Mouse (Mus musculus): ENCODE results near the gene Entpd2. TPM values are rescaled to one million over a fixed set of nuclear protein-coding genes. Genes with fewer than 3 reads are reported as not detected.

Entpd2 gene
- polyA plus RNA-seq, 1 experiment from 2014 or later, result 1.6 TPM

- no peaks in the 10 kb centered on the region for H3K36me3 ChIP-seq (ENCODE audit: control insufficient read depth, insufficient read depth, low read length)
- 0 out of 2 replicates have a peak, but pooled peaks cover 4% of the 10 kb centered on the region for H3K4me1 ChIP-seq (ENCODE audit: control insufficient read depth, insufficient read depth, low read length)
- no peak overlapping the region for H3K9ac ChIP-seq (replicated peaks; ENCODE audit: low read depth, low read length)
- no peaks in the 10 kb centered on the region for H3K9me3 ChIP-seq (ENCODE audit: control insufficient read depth, low read length)
- peaks cover 17% of the 10 kb centered on the region for H3K27me3 ChIP-seq (ENCODE audit: control insufficient read depth, insufficient read depth, low read length)
- ATAC-seq (ENCODE audit: low read depth), result no peak
- H3K4me2 ChIP-seq (ENCODE audit: low read depth, low read length), result no peak overlapping the region
- H3K27ac ChIP-seq (ENCODE audit: low read depth, low read length), result no peak overlapping the region
- no peak overlapping the region for H3K4me3 ChIP-seq (ENCODE audit: low read depth, low read length)
- 72% methylated on average over 13 of the region's 13 CpGs for WGBS
Measured at GRCm38 (mm10) chr2:25363478-25364178, 32.0 kb upstream of the Entpd2 start.

- Histone ChIP-seq H3K4me1 (ENCODE audit: control insufficient read depth, insufficient read depth, low read length) (0 out of 2 replicates have a peak, but pooled peaks cover 4% of the 10 kb centered on the region), H3K27me3 (ENCODE audit: control insufficient read depth, insufficient read depth, low read length) (peaks cover 17% of the 10 kb centered on the region), H3K4me2 (ENCODE audit: low read depth, low read length) (peak overlapping the region; percentile 99; the same call in 1 of the 2 replicates), H3K9me3 (ENCODE audit: control insufficient read depth, low read length) (no peaks in the 10 kb centered on the region), H3K27ac (ENCODE audit: low read depth, low read length) (no peak overlapping the region), H3K36me3 (ENCODE audit: control insufficient read depth, insufficient read depth, low read length) (no peaks in the 10 kb centered on the region), H3K4me3 (ENCODE audit: low read depth, low read length) (no peak overlapping the region), H3K9ac (replicated peaks; ENCODE audit: low read depth, low read length) (no peak overlapping the region)
- no peak for ATAC-seq (ENCODE audit: low read depth)
- 87% methylated on average over 4 of the region's 4 CpGs for WGBS
Measured at GRCm38 (mm10) chr2:25364313-25364712, 31.4 kb upstream of the Entpd2 start.

- peaks cover 17% of the 10 kb centered on the region for H3K27me3 ChIP-seq (ENCODE audit: control insufficient read depth, insufficient read depth, low read length)
- H3K4me1 ChIP-seq (ENCODE audit: control insufficient read depth, insufficient read depth, low read length), result 0 out of 2 replicates have a peak, but pooled peaks cover 4% of the 10 kb centered on the region
- H3K9me3 ChIP-seq (ENCODE audit: control insufficient read depth, low read length), result no peaks in the 10 kb centered on the region
- H3K27ac ChIP-seq (ENCODE audit: low read depth, low read length), result no peak overlapping the region
- peak overlapping the region; percentile 99 for H3K4me2 ChIP-seq (ENCODE audit: low read depth, low read length)
- H3K4me3 ChIP-seq (ENCODE audit: low read depth, low read length), result peak overlapping the region; percentile 47
- 0 out of 2 replicates have a peak, but pooled peaks have one; percentile 22 for ATAC-seq (ENCODE audit: low read depth)
- peak overlapping the region; percentile 63; the same call in 1 of the 2 replicates for H3K9ac ChIP-seq (replicated peaks; ENCODE audit: low read depth, low read length)
- H3K36me3 ChIP-seq (ENCODE audit: control insufficient read depth, insufficient read depth, low read length), result no peaks in the 10 kb centered on the region
- 36% methylated on average over 9 of the region's 9 CpGs for WGBS
Measured at GRCm38 (mm10) chr2:25364761-25365090, 30.9 kb upstream of the Entpd2 start.

- Histone ChIP-seq H3K4me2 (ENCODE audit: low read depth, low read length) (peak within 1 kb of the TSS; percentile 99), H3K27me3 (ENCODE audit: control insufficient read depth, insufficient read depth, low read length) (peaks cover 17% of the 10 kb centered on the region), H3K9me3 (ENCODE audit: control insufficient read depth, low read length) (no peaks in the 10 kb centered on the region), H3K4me3 (ENCODE audit: low read depth, low read length) (peak within 1 kb of the TSS; percentile 47), H3K27ac (ENCODE audit: low read depth, low read length) (no peak within 1 kb of the TSS), H3K9ac (replicated peaks; ENCODE audit: low read depth, low read length) (peak within 1 kb of the TSS; percentile 63), H3K36me3 (ENCODE audit: control insufficient read depth, insufficient read depth, low read length) (no peaks in the 10 kb centered on the region), H3K4me1 (ENCODE audit: control insufficient read depth, insufficient read depth, low read length) (0 out of 2 replicates have a peak, but pooled peaks cover 4% of the 10 kb centered on the region)
- peak; percentile 83 for ATAC-seq (ENCODE audit: low read depth)
- WGBS, result under 1% methylated on average over 54 of the region's 54 CpGs
Measured at GRCm38 (mm10) chr2:25365091-25365761, 30.4 kb upstream of the Entpd2 start, which contains the start of gene Uap1l1. TSS of gene Uap1l1 (minus strand) at chr2:25365682.

- Histone ChIP-seq H3K27ac (ENCODE audit: low read depth, low read length) (no peak overlapping the region), H3K4me3 (ENCODE audit: low read depth, low read length) (no peak overlapping the region), H3K36me3 (ENCODE audit: control insufficient read depth, insufficient read depth, low read length) (no peaks in the 10 kb centered on the region), H3K4me1 (ENCODE audit: control insufficient read depth, insufficient read depth, low read length) (peaks cover 11% of the 10 kb centered on the region; the same call in 1 of the 2 replicates), H3K4me2 (ENCODE audit: low read depth, low read length) (no peak overlapping the region), H3K9me3 (ENCODE audit: control insufficient read depth, low read length) (no peaks in the 10 kb centered on the region), H3K9ac (replicated peaks; ENCODE audit: low read depth, low read length) (no peak overlapping the region), H3K27me3 (ENCODE audit: control insufficient read depth, insufficient read depth, low read length) (peaks cover 10% of the 10 kb centered on the region)
- 89% methylated on average over 3 of the region's 3 CpGs for WGBS
- no peak for ATAC-seq (ENCODE audit: low read depth)
Measured at GRCm38 (mm10) chr2:25369996-25370395, 25.7 kb upstream of the Entpd2 start.

GRCm38 (mm10) chr2:25371764-25372643 is 23.7 kb upstream of the Entpd2 start, which contains the start of gene Sapcd2:
TSS of gene Sapcd2 (plus strand) at chr2:25372321.
- Histone ChIP-seq H3K27me3 (ENCODE audit: control insufficient read depth, insufficient read depth, low read length) (0 out of 2 replicates have a peak, but pooled peaks cover 3% of the 10 kb centered on the region), H3K4me2 (ENCODE audit: low read depth, low read length) (peak within 1 kb of the TSS; percentile 96), H3K4me3 (ENCODE audit: low read depth, low read length) (peak within 1 kb of the TSS; percentile 56), H3K4me1 (ENCODE audit: control insufficient read depth, insufficient read depth, low read length) (peaks cover 8% of the 10 kb centered on the region; the same call in 1 of the 2 replicates), H3K27ac (ENCODE audit: low read depth, low read length) (peak within 1 kb of the TSS; percentile 39; the same call in 1 of the 2 replicates), H3K9ac (replicated peaks; ENCODE audit: low read depth, low read length) (peak within 1 kb of the TSS; percentile 55), H3K36me3 (ENCODE audit: control insufficient read depth, insufficient read depth, low read length) (no peaks in the 10 kb centered on the region), H3K9me3 (ENCODE audit: control insufficient read depth, low read length) (no peaks in the 10 kb centered on the region)
- peak; percentile 93 for ATAC-seq (ENCODE audit: low read depth)
- under 1% methylated on average over 65 of the region's 65 CpGs for WGBS

GRCm38 (mm10) chr2:25372644-25373391 is 22.9 kb upstream of the Entpd2 start:
- no peak overlapping the region; the same call in 1 of the 2 replicates for H3K27ac ChIP-seq (ENCODE audit: low read depth, low read length)
- no peaks in the 10 kb centered on the region for H3K9me3 ChIP-seq (ENCODE audit: control insufficient read depth, low read length)
- peak overlapping the region; percentile 96 for H3K4me2 ChIP-seq (ENCODE audit: low read depth, low read length)
- WGBS, result 2% methylated on average over 42 of the region's 42 CpGs
- peak overlapping the region; percentile 55 for H3K9ac ChIP-seq (replicated peaks; ENCODE audit: low read depth, low read length)
- 0 out of 2 replicates have a peak, but pooled peaks cover 3% of the 10 kb centered on the region for H3K27me3 ChIP-seq (ENCODE audit: control insufficient read depth, insufficient read depth, low read length)
- peaks cover 8% of the 10 kb centered on the region; the same call in 1 of the 2 replicates for H3K4me1 ChIP-seq (ENCODE audit: control insufficient read depth, insufficient read depth, low read length)
- peak; percentile 10; the same call in 1 of the 2 replicates for ATAC-seq (ENCODE audit: low read depth)
- H3K36me3 ChIP-seq (ENCODE audit: control insufficient read depth, insufficient read depth, low read length), result no peaks in the 10 kb centered on the region
- peak overlapping the region; percentile 56 for H3K4me3 ChIP-seq (ENCODE audit: low read depth, low read length)

GRCm38 (mm10) chr2:25373431-25373830 is 22.2 kb upstream of the Entpd2 start:
- no peaks in the 10 kb centered on the region for H3K9me3 ChIP-seq (ENCODE audit: control insufficient read depth, low read length)
- no peak for ATAC-seq (ENCODE audit: low read depth)
- no peaks in the 10 kb centered on the region for H3K36me3 ChIP-seq (ENCODE audit: control insufficient read depth, insufficient read depth, low read length)
- 14% methylated on average over 2 of the region's 2 CpGs for WGBS
- H3K27ac ChIP-seq (ENCODE audit: low read depth, low read length), result no peak overlapping the region
- H3K4me1 ChIP-seq (ENCODE audit: control insufficient read depth, insufficient read depth, low read length), result peaks cover 8% of the 10 kb centered on the region; the same call in 1 of the 2 replicates
- H3K27me3 ChIP-seq (ENCODE audit: control insufficient read depth, insufficient read depth, low read length), result no peaks in the 10 kb centered on the region
- H3K4me2 ChIP-seq (ENCODE audit: low read depth, low read length), result peak overlapping the region; percentile 96
- no peak overlapping the region for H3K9ac ChIP-seq (replicated peaks; ENCODE audit: low read depth, low read length)
- no peak overlapping the region for H3K4me3 ChIP-seq (ENCODE audit: low read depth, low read length)
